Mouse (Mus musculus) lung, postnatal 0 days (tissue): ENCODE measurements at regions not wholly inside any gene's neighbourhood (a gene's known extent, or its start where the extent isn't known, plus 50 kb on each side); places are given as distances from the start of the nearest gene placed in this dataset.

Experiments
- ATAC-seq: fragments of 200-750 bp; cut with Nextera tagmentation; 2 replicates; pipeline ENCODE4 v1.8.0; 2017; ENCODE audit warnings: moderate library complexity
- DNase-seq: peaks from one replicate; pipeline ENCODE4 v3.0.0-alpha.2; 2016; ENCODE audit warnings: low spot score
- H3K27ac ChIP-seq: fragments of 300-500 bp; sonication (generic); 2 replicates; pipeline ENCODE4 v1.5.1; 2014; ENCODE audit warnings: antibody characterized with exemption, mild to moderate bottlenecking, low read length, mixed read lengths
- H3K27me3 ChIP-seq: fragments of 300-500 bp; sonication (generic); replicated peaks from 2 replicates; pipeline ENCODE4 v1.6.1; 2014; ENCODE audit warnings: low read length, mixed read lengths; ENCODE audit not compliant: insufficient read depth
- H3K36me3 ChIP-seq: fragments of 300-500 bp; sonication (generic); 2 replicates; pipeline ENCODE4 v1.6.1; 2014; ENCODE audit warnings: low read length, mixed read lengths; ENCODE audit not compliant: insufficient read depth
- H3K4me1 ChIP-seq: fragments of 300-500 bp; sonication (generic); 2 replicates; pipeline ENCODE4 v1.6.1; 2014; ENCODE audit warnings: antibody characterized with exemption, low read depth, low read length, mixed read lengths; ENCODE audit not compliant: insufficient read depth
- H3K4me2 ChIP-seq: fragments of 300-500 bp; sonication (generic); replicated peaks from 2 replicates; pipeline ENCODE4 v1.6.1; 2014; ENCODE audit warnings: low read depth, mild to moderate bottlenecking, low read length, moderate library complexity, mixed read lengths
- H3K4me3 ChIP-seq: fragments of 300-500 bp; sonication (generic); 2 replicates; pipeline ENCODE4 v1.5.1; 2014; ENCODE audit warnings: low read depth, low read length
- H3K9ac ChIP-seq: fragments of 300-500 bp; sonication (generic); replicated peaks from 2 replicates; pipeline ENCODE4 v1.6.1; 2014; ENCODE audit warnings: low read depth, mild to moderate bottlenecking
- H3K9me3 ChIP-seq: fragments of 300-500 bp; sonication (generic); 2 replicates; pipeline ENCODE4 v1.6.1; 2016; ENCODE audit warnings: low read length, mixed read lengths
- CTCF ChIP-seq: IDR thresholded peaks from 2 replicates; pipeline ENCODE4 v1.5.1; 2016; ENCODE audit warnings: antibody characterized with exemption, mild to moderate bottlenecking
- EP300 ChIP-seq: IDR thresholded peaks from 2 replicates; pipeline ENCODE4 v1.6.1; 2016; ENCODE audit warnings: antibody characterized with exemption, mild to moderate bottlenecking, control low read depth
- WGBS: fragments of 180-500 bp; shearing (Covaris S2); extraction: QIAGEN DNeasy Blood & Tissue Kit; methylation state at CpG from one replicate; pipeline ENCODE4 v1.1.7; 2014; 5-methylcytosine and 5-hydroxymethylcytosine counted together

DNA sequence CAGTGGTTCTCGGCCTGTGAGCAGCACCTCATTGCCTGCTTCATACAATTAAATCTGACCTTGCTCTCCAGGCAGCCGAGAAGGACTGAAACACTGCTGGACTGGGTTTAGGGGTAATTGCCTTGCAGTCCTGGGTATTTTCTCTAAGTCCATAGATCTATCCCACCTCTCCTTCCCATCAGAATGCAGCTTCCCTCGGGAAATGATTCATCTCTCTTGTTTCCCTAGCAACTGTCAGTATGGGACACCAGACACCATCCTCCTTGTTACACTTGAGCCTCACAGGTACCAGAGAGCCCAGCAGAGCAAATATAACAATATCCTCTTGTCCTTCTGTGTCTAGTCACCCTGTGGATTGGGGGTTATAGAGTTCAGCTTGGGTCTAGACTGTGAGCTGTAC, 322.3 kb downstream of the Tcerg1l start:
- H3K4me3 ChIP-seq = no peak overlapping the region
- ATAC-seq (no peak), DNase-seq (no peak)
- H3K4me2 ChIP-seq = no peak overlapping the region
- H3K27ac ChIP-seq = no peak overlapping the region
- no peaks in the 10 kb centered on the region for H3K9me3 ChIP-seq
- no peaks in the 10 kb centered on the region for H3K36me3 ChIP-seq
- TF ChIP-seq EP300 = no peak
- TF ChIP-seq CTCF = no peak
- H3K27me3 ChIP-seq = no peaks in the 10 kb centered on the region
- no peak overlapping the region for H3K9ac ChIP-seq
- 45% methylated on average over 3 of the region's 3 CpGs for WGBS
- H3K4me1 ChIP-seq = no peaks in the 10 kb centered on the region

GRCm38 (mm10) chr7:138083980-138084379, 313.6 kb downstream of the Tcerg1l start:
- Histone ChIP-seq H3K9ac (no peak overlapping the region), H3K9me3 (no peaks in the 10 kb centered on the region), H3K4me3 (no peak overlapping the region), H3K4me1 (no peaks in the 10 kb centered on the region), H3K27ac (no peak overlapping the region), H3K27me3 (no peaks in the 10 kb centered on the region), H3K4me2 (no peak overlapping the region), H3K36me3 (no peaks in the 10 kb centered on the region)
- peak; percentile 71 for ATAC-seq
- WGBS = 19% methylated on average over 5 of the region's 5 CpGs
- TF ChIP-seq EP300 (no peak), CTCF (peak; percentile 90)
- DNase-seq = peak; percentile 92

GRCm38 (mm10) chr7:138107471-138108210, 289.9 kb downstream of the Tcerg1l start:
- Histone ChIP-seq H3K4me3 (no peak overlapping the region), H3K27me3 (no peaks in the 10 kb centered on the region), H3K4me2 (no peak overlapping the region), H3K9me3 (no peaks in the 10 kb centered on the region), H3K36me3 (no peaks in the 10 kb centered on the region), H3K9ac (no peak overlapping the region), H3K27ac (no peak overlapping the region), H3K4me1 (no peaks in the 10 kb centered on the region)
- ATAC-seq (no peak), DNase-seq (no peak)
- 68% methylated on average over 7 of the region's 7 CpGs for WGBS
- no peak for TF ChIP-seq EP300
- TF ChIP-seq CTCF = no peak

GRCm38 (mm10) chr7:138121497-138121896, 276.0 kb downstream of the Tcerg1l start:
- TF ChIP-seq CTCF (no peak), EP300 (no peak)
- Histone ChIP-seq H3K9ac (no peak overlapping the region), H3K4me3 (no peak overlapping the region), H3K27me3 (no peaks in the 10 kb centered on the region), H3K27ac (no peak overlapping the region), H3K9me3 (no peaks in the 10 kb centered on the region), H3K4me2 (no peak overlapping the region), H3K36me3 (no peaks in the 10 kb centered on the region), H3K4me1 (no peaks in the 10 kb centered on the region)
- 28% methylated on average over 4 of the region's 4 CpGs for WGBS
- ATAC-seq (no peak), DNase-seq (no peak)

- H3K27me3 ChIP-seq = no peaks in the 10 kb centered on the region
- ATAC-seq (no peak), DNase-seq (no peak)
- TF ChIP-seq CTCF (no peak), EP300 (no peak)
- H3K4me3 ChIP-seq = no peak overlapping the region
- WGBS = 41% methylated on average over 2 of the region's 2 CpGs
- no peaks in the 10 kb centered on the region for H3K36me3 ChIP-seq
- H3K27ac ChIP-seq = no peak overlapping the region
- no peak overlapping the region for H3K4me2 ChIP-seq
- no peak overlapping the region for H3K9ac ChIP-seq
- H3K4me1 ChIP-seq = no peaks in the 10 kb centered on the region
- no peaks in the 10 kb centered on the region for H3K9me3 ChIP-seq
Measured at GRCm38 (mm10) chr7:138129701-138130100, 267.8 kb downstream of the Tcerg1l start.

DNA sequence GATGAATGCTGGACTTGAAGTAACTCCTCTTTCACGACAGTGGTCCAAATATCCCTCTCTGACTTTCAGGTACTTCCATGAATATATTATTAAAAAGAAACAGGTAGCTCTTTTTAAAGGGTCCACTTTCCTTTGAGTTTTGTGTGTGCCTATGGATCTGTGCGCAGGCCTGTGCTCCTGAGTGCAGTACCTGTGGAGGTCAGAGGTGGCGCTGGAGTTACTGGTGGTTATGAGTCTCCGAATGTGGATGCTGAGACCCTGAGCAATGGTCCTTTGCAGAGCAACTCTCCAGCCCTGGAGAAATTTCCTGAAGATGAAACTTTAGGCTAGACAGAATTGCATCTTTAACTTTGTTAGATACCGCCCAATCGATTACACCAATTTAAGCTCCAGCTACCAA, 264.1 kb downstream of the Tcerg1l start:
- Histone ChIP-seq H3K4me2 (no peak overlapping the region), H3K9me3 (no peaks in the 10 kb centered on the region), H3K4me3 (no peak overlapping the region), H3K9ac (no peak overlapping the region), H3K4me1 (no peaks in the 10 kb centered on the region), H3K27ac (no peak overlapping the region), H3K36me3 (no peaks in the 10 kb centered on the region), H3K27me3 (no peaks in the 10 kb centered on the region)
- DNase-seq (no peak), ATAC-seq (no peak)
- WGBS = 87% methylated on average over 6 of the region's 6 CpGs
- TF ChIP-seq EP300 = no peak
- TF ChIP-seq CTCF = no peak

GRCm38 (mm10) chr7:138137934-138138333, 259.6 kb downstream of the Tcerg1l start:
- Histone ChIP-seq H3K9me3 (no peaks in the 10 kb centered on the region), H3K36me3 (no peaks in the 10 kb centered on the region), H3K27ac (no peak overlapping the region), H3K27me3 (no peaks in the 10 kb centered on the region), H3K9ac (no peak overlapping the region), H3K4me3 (no peak overlapping the region), H3K4me2 (no peak overlapping the region), H3K4me1 (no peaks in the 10 kb centered on the region)
- WGBS = 38% methylated on average over 1 of the region's 1 CpGs
- ATAC-seq (no peak), DNase-seq (no peak)
- TF ChIP-seq CTCF (no peak), EP300 (no peak)
